Mouse (Mus musculus): ENCODE data around the gene Dgcr6.

Gene Dgcr6

DNA sequence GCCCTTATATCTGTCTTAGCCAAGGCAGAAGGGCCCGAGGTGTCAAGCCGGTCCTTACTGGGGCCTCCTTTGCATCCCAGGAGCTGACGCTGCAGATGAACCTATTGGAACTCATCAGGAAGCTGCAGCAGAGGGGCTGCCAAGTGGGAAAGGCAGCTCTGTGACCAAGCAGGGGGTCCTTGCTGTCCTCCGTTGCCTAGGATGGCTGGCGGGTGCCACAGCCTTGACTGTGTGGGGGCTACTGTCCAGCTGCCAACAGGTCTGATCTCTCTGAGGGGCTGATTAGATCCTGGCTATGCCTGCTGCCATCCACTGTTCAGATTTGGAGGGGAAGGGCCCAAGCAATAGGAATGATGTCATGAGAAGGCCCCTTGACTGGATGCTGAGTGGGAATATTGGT lies 18.1 kb downstream of the Dgcr6 start:
- in situ Hi-C loops (cut with MboI, MseI) = no loop called here

DNA sequence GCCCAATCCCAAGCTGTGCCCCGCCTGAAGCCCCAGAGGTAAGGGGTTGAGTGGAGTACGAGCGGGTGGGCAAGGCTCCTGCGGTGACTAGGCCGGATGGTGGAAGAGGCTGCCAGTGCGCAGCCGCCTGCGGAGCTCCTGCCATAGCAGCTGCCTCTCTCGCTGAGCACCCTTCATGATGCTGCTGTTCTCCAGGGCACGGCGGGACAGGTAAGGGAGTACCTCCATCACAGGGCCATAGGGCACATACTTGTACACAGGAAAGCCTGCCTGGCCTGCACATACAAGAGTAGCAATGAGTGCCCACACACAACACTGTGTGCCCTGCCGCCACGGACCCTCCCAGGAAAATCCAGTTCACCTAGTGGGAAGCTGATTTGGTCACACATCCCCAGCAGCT lies 19.4 kb downstream of the Dgcr6 start:
- in situ Hi-C loops (cut with MboI, MseI) = no loop called here

DNA sequence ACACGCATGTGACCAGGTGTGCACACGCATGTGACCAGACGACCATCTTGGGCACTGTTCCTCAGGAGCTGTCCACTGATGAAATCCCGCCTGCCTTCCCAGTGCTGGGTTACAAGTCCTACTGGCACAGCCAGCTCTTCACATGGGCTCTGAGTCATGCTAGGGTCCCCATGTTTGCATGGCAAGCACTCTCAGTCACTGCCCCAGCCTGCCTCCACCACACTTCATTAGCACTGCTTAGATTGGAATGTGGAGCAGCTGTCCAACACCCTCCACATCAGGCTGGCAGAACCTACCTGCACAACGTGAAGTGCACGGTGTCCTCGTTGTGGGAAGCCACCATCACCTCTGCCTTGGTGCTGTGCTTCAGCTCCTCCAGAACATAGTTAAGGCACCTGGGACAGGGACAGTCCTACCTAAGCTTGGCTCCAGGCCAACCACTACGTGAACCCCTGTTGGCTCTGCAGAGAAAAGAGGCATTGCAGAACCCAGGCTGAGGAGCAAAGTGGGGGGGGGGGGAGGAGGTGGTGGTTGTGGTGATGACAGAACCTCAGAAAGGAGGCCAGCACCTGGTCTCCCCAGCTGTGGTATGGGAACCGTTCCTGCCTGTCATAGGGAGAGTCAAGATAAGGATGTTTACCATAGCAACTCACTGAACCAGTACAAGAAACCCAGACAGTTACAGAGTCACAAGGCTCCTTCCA lies 20.8 kb downstream of the Dgcr6 start:
- in situ Hi-C loops (cut with MboI, MseI) = no loop called here

DNA sequence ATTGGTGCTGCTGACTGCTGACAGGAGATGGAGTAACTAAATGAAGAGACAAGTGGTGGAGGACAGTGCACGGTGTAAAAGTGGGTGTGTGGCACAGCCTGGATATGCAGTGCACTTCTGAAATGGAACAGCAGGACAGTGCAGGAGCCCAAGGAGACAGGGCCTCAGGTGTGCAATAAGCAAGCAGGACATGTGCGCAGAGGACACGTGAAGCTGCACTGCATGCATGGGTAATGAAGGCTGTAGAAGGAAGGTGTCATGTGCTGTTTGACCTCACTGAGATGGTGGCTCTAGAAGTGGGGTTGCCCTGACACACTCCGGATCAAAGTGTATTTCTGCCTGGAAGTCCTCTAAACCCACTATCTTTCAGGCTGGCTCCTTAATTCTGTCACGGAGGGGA lies 22.0 kb downstream of the Dgcr6 start:
- in situ Hi-C loops (cut with MboI, MseI) = no loop called here

GRCm38 (mm10) chr16:18075201-18075600 lies 22.5 kb downstream of the Dgcr6 start:
- in situ Hi-C loops (cut with MboI, MseI) = no loop called here

DNA sequence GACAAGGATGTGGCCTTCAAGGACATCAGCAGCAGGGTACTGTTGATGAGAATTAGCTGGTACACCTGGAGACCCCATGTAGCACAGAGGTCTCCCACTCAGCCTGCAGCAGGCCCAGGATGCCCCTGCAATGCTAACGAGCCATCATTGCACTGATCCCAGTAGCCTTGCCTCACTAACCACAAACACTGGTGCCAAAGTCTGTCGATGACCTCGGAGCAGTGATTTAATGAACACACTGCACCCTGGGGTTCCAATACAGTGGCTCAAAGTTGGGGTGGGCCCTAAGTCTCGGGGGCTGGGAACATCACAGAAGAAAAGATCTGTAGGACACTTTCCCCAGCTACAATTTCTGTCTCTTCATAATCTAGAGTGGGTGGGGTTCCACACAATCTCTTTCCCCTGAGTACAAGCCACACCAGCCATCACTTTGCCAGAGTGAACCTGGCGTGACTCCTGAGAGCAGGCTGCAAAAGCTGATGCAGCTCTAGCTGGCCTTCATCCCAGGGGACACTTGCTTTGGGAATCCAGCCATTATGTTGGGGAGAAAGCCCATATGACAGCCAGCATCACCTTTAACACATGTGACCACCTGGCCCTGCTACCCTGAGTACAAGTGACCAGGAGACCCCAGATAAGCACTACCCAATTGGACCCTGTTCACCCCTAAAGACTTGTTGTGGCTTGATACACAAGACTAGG lies 25.8 kb downstream of the Dgcr6 start:
- in situ Hi-C loops (cut with MboI, MseI) = no loop called here

DNA sequence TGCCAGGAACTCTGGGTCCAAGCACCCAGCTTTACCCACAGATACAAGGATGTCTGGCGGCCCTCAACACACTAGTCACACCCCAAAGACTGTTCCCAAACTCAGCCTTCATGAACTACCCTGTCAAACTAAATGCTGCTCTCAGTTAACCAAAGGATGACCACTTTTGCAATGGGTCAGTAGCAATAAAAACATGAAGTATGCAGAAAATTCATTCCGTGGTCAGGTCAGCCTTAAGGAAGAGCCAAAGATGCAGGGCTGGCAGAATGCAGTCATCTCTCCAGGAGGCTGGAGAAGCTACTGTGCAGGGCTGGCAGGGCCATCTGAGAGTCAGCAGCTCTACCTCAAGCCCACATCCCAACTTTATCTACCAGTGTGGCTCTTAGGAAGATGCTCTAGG lies 26.6 kb downstream of the Dgcr6 start:
- in situ Hi-C loops (cut with MboI, MseI) = no loop called here

DNA sequence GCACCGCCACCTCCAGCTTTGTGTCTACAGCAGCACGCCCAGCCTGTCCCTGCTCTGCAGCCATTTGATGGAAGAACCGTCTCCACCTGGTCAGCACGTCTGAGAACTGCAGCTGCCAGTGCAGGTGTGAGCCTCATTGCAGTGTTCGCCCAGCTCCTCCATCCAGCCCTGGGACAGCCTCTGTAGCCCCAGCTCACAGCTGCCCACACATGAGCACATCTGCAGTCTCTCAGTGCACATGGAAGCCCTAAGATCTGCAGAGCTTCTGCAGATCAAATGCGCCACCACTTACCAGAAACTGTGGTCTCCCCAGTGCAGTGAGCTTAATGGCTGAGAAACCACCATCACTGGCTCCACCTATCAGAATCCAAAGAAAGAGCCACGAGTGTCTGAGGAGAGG lies 27.5 kb downstream of the Dgcr6 start:
- in situ Hi-C loops (cut with MboI, MseI) = no loop called here

GRCm38 (mm10) chr16:18081149-18081827 lies 28.6 kb downstream of the Dgcr6 start:
- in situ Hi-C loops (cut with MboI, MseI) = no loop called here

GRCm38 (mm10) chr16:18082291-18082690 lies 29.6 kb downstream of the Dgcr6 start:
- in situ Hi-C loops (cut with MboI, MseI) = no loop called here

GRCm38 (mm10) chr16:18083231-18083951 lies 30.7 kb downstream of the Dgcr6 start:
- in situ Hi-C loops (cut with MboI, MseI) = no loop called here

- in situ Hi-C loops (cut with MboI, MseI) = no loop called here
Measured at GRCm38 (mm10) chr16:18084262-18084661, 31.6 kb downstream of the Dgcr6 start.

- in situ Hi-C loops (cut with MboI, MseI) = no loop called here
Measured at GRCm38 (mm10) chr16:18087101-18087500, 34.4 kb downstream of the Dgcr6 start.

GRCm38 (mm10) chr16:18096348-18096747 lies 43.7 kb downstream of the Dgcr6 start:
- in situ Hi-C loops (cut with MboI, MseI) = no loop called here

GRCm38 (mm10) chr16:18102816-18103215 lies 50.2 kb downstream of the Dgcr6 start:
- in situ Hi-C loops (cut with MboI, MseI) = no loop called here

- in situ Hi-C loops (cut with MboI, MseI) = no loop called here
Measured at GRCm38 (mm10) chr16:18103366-18103765, 50.7 kb downstream of the Dgcr6 start.

GRCm38 (mm10) chr16:18103808-18104207 lies 51.1 kb downstream of the Dgcr6 start:
- in situ Hi-C loops (cut with MboI, MseI) = no loop called here

DNA sequence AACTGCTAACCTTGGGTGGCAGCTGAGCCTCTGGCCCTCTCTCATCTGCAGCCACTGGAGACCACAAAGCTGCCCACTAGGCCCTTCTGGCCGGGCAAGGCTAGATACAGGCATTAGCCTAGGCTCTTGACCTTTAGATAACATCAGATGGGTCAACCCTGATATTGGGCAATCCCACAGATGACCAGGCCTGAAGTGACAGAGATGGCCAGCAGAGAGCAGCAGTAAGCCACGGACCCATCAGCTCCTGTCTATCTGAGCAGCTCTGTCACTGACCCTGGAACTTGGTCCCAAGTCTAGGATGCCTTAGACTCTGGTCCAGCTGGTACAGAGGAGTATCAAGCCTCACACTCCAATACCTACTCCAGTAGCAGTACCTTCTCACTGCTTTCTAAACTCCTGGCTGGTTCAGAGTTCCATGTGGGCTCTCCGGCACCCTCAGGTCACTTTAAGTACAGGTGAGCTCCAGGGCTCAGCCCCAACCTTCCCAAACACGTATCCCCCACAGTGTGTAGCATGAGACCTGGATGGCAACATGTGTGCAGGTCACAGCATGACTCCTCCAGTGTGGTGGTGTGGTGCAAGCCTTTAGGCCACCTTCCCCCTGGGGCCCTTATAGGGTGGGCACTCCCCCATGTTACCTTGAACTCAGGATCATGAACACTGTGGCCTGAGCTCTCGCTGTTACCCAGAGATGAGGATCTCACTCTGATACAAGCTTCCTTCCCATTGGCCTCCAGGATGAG lies 55.7 kb downstream of the Dgcr6 start:
- in situ Hi-C loops (cut with MboI, MseI) = no loop called here

- in situ Hi-C loops (cut with MboI, MseI) = no loop called here
Measured at GRCm38 (mm10) chr16:18111042-18111441, 58.4 kb downstream of the Dgcr6 start.

- in situ Hi-C loops (cut with MboI, MseI) = no loop called here
Measured at GRCm38 (mm10) chr16:18116467-18116866, 63.8 kb downstream of the Dgcr6 start.

DNA sequence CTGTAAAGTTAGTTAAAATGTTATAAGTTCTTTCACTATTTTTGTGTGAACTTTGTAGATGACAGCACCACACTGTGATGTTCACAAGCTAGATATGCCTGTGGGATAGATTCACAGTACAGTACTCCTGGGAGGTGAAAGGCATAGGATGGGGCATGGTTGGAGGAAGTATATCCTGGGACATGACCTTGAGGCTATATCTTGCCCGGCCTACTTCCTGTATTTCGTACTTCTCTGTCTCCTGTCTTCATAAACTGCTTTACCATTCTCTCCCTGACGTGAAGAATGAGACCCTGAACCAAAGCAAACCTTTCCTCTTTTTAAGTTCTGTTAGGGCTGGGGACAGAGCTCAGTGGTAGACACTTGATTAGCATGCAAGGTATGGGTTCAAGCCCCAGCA lies 65.6 kb downstream of the Dgcr6 start:
- in situ Hi-C loops (cut with MboI, MseI) = no loop called here
